Mouse (Mus musculus): Measurements from ENCODE around the gene Atrnl1.

DNA sequence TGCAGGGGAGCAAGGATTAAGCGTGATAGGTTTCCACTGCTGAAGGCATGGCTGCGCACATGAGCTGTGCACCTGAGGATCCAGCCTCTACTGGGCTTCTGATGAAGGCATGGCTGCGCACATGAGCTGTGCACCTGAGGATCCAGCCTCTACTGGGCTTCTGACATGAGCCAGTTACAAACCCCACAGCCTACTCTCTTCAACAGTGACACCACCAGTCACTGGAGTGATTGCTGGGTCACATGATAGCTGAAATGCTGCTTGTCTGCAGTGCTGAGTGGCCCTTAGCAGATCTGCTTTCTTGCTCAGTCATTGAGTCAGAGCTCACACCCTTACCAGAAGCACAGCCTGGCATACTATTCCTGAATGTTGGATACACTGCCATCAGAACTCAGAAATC lies 68.6 kb downstream of the Atrnl1 start:
- TF ChIP-seq CTCF (IDR thresholded peaks at IDR 0.05; ENCODE audit: control insufficient read depth, insufficient read depth, low read length): no peak
- TF ChIP-seq POLR2A (IDR thresholded peaks at IDR 0.05; ENCODE audit: borderline replicate concordance, control insufficient read depth, low read depth, low read length): no peak

All from bone marrow, adult 2 months (tissue).